Mouse (Mus musculus): ENCODE measurements around the gene Hist1h2ba.

Gene Hist1h2ba

GRCm38 (mm10) chr13:23898242-23898641 is 35.7 kb downstream of the Hist1h2ba start:
- DNase-seq = no peak

DNA sequence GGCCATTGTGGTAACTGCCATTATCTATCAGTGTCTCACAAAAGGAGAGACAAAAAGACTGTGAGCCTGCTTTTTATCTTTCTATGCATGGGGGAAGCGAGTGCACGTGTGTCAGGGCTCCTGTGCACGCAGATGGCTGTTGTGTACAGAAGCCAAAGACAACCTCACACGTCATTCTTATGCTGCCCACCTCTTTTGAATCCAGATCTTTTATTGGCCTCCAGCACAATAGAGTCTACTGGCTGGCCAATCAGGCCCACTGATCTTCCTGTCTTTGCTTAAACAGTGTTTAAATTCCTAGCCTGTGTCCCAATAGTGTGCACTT is 40.7 kb downstream of the Hist1h2ba start:
- DNase-seq = no peak

DNA sequence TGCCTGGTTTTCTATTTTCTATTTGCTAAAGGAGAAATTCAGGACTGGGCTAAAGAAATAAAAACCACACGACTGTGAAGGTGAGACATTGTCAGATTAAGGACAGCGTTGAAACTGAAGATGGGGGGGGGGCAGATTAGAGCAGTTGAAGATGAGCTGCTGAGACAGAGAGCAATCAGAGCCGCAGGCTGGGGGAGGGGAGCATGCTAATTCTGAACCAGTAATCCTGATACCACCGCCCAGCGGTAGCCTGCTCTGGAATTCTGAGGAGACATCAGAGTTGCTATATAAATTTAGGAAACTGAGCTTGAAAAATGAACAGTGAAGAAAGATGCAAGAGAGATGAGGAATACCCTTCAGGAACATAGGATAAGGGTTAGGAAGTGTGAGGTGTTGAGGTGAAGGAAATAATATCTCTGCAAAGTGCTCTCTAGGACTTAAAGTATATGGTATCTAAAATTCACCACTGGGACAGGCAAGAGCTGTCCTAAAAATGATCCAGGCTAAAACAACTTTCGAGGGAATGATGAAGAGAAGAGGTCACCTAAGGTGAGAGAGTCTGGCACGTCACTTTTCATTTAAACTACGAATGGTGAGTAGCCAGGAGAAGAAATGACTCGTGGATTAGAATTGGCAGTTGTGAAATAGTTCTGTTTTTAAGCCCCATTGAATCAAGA is 41.2 kb downstream of the Hist1h2ba start:
- no peak for DNase-seq

DNA sequence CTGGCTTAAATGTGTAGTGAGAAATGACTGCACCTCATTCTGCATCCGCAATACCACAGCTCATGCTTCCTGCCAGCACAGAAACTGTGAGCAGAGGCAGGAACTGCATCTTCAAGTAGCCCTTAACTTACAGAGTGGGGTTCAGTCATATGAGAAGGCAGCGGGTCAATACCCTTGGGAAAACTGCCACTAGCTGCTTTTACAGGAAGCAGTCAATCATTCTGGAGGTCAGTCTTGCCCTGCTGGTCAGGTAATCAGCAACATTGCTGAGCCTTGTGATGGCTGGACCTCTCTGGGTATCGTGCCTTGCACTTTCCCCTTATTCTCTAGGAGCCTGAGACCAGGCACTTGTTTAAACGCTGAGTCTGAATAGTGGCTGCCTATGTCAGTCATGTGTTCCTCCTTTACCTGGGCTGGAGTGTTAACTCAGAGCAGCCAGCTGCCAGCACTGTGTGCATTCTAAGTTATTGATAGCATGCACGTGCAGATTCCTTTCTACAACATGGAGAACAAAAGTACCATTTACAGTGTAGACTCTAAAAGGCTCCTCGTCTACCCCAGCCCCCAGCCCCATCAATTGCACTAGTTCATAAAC is 44.8 kb downstream of the Hist1h2ba start:
- no peak for DNase-seq

- no peak for DNase-seq
Measured at GRCm38 (mm10) chr13:23887026-23887725, 46.8 kb downstream of the Hist1h2ba start.

DNA sequence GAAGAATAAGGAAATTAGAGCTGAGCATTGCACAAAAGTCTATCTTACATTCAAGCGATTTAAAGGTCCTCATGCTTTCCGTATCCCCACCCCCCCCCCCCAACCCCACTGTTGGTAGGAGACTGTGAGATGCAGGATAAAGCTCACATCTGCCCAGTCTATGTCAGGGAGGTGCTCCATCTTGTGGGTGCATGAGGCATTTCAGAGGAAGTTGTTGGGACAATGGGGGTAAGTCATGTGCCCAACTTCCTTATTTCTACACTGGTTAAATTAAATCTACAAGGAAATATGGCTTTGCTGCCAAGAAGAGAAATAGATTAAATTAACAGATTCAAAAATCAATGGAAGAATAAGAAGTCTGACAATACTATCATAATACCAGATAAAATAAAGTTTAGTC is 48.4 kb downstream of the Hist1h2ba start:
- DNase-seq = no peak
